Mouse (Mus musculus) right cerebral cortex, adult 18-20 months (tissue): ENCODE results near the gene Gsta3.
"Not testable (repeated sequence)": the region's sequence is repeated elsewhere in the genome, so short reads cannot be mapped to it uniquely, and the experiment has no call there.

ENCODE experiments used
- DNase-seq: peaks from one replicate; pipeline ENCODE4 v3.0.0; 2022; ENCODE audit warnings: mixed read lengths

Gsta3 gene

GRCm38 (mm10) chr1:21253856-21254255, 13.5 kb downstream of the Gsta3 start:
- no peak for DNase-seq

GRCm38 (mm10) chr1:21255625-21256345, 15.4 kb downstream of the Gsta3 start:
- DNase-seq: no peak

- DNase-seq: no peak
Observed at GRCm38 (mm10) chr1:21256391-21256790, 16.0 kb downstream of the Gsta3 start.

GRCm38 (mm10) chr1:21256871-21257270, 16.5 kb downstream of the Gsta3 start:
- DNase-seq: no peak

GRCm38 (mm10) chr1:21259981-21260380, 19.6 kb downstream of the Gsta3 start:
- not testable (repeated sequence) for DNase-seq

- no peak for DNase-seq
Observed at GRCm38 (mm10) chr1:21262401-21262800, 22.0 kb downstream of the Gsta3 start.

GRCm38 (mm10) chr1:21263986-21264385, 23.6 kb downstream of the Gsta3 start:
- DNase-seq: no peak

- no peak for DNase-seq
Observed at GRCm38 (mm10) chr1:21264747-21265146, 24.4 kb downstream of the Gsta3 start.

- no peak for DNase-seq
Observed at GRCm38 (mm10) chr1:21266766-21267165, 26.4 kb downstream of the Gsta3 start.

- not testable (repeated sequence) for DNase-seq
Observed at GRCm38 (mm10) chr1:21267466-21267865, 27.1 kb downstream of the Gsta3 start.

- DNase-seq: peak; percentile 60
Observed at GRCm38 (mm10) chr1:21271343-21272055, 31.1 kb downstream of the Gsta3 start.

- DNase-seq: no peak
Observed at GRCm38 (mm10) chr1:21272056-21272431, 31.7 kb downstream of the Gsta3 start.

- no peak for DNase-seq
Observed at GRCm38 (mm10) chr1:21273091-21273490, 32.7 kb downstream of the Gsta3 start.

- DNase-seq: no peak
Observed at GRCm38 (mm10) chr1:21274437-21275040, 34.1 kb downstream of the Gsta3 start.

- not testable (repeated sequence) for DNase-seq
Observed at GRCm38 (mm10) chr1:21275366-21275765, 35.0 kb downstream of the Gsta3 start.

- DNase-seq: not testable (repeated sequence)
Observed at GRCm38 (mm10) chr1:21276158-21276557, 35.8 kb downstream of the Gsta3 start.

- no peak for DNase-seq
Observed at GRCm38 (mm10) chr1:21280306-21280705, 39.9 kb downstream of the Gsta3 start.

GRCm38 (mm10) chr1:21284644-21285043, 44.3 kb downstream of the Gsta3 start:
- DNase-seq: not testable (repeated sequence)

- no peak for DNase-seq
Observed at GRCm38 (mm10) chr1:21291394-21291793, 51.0 kb downstream of the Gsta3 start.

- DNase-seq: no peak
Observed at GRCm38 (mm10) chr1:21292590-21292989, 52.2 kb downstream of the Gsta3 start.

GRCm38 (mm10) chr1:21296169-21296568, 55.8 kb downstream of the Gsta3 start:
- DNase-seq: no peak

GRCm38 (mm10) chr1:21298114-21298513, 57.7 kb downstream of the Gsta3 start:
- DNase-seq: no peak

GRCm38 (mm10) chr1:21299826-21300225, 59.4 kb downstream of the Gsta3 start:
- DNase-seq: no peak

- DNase-seq: no peak
Observed at GRCm38 (mm10) chr1:21301686-21302085, 61.3 kb downstream of the Gsta3 start.
